Mouse (Mus musculus): ENCODE data around the gene Gm20388.

- no peak for TF ChIP-seq CTCF (IDR thresholded peaks at IDR 0.05; ENCODE audit: low read depth, low read length)
- no peak for TF ChIP-seq POLR2AphosphoS5 (IDR thresholded peaks at IDR 0.05; ENCODE audit: insufficient replicate concordance, low read depth, low read length)
These were observed 581.7 kb downstream of the Gm20388 start for GRCm38 (mm10) chr8:120492193-120492880.

All from G1E (cell line).